Mouse (Mus musculus) heart, postnatal 36 days (tissue): ENCODE data around the gene Rad51b. TPM values are rescaled to one million over a fixed set of nuclear protein-coding genes. Genes with fewer than 3 reads are reported as not detected.

Experiments
- DNase-seq, 2 experiments: peaks; one replicate each; pipeline ENCODE4 v3.0.0; 2021 to 2022
- intact Hi-C: fragments of 180-260 bp; cut with DNase I; formaldehyde crosslinking; loops from one replicate; pipeline ENCODE4 v1.15.1; 2025
- total RNA-seq, 2 experiments: library from RNA; stranded (reverse); gene quantifications; 2 replicates each; pipeline ENCODE4 v1.2.3; 2021

The Rad51b gene
- total RNA-seq, 2 experiments from 2014 or later, result 0.53 to 0.60 TPM

DNA sequence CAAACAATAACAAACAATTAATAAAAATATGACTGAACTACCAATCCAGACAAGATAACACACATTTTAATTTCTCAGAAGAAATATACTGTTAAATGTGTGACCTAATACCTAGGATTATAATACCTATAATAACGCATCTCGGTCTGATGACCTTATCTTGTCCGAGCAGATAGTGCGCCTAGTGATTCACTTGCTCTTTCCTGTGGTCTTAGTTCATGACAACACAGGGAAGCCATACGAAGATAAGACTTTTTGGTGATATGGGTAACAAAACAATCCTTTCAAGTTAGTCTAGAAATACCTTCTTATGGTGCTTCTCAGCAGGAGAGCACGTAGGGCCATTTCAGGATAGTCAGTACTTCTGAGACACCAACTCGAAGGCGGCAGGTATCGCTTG, 472.7 kb downstream of the Rad51b start:
- intact Hi-C loops, result no loop called here
- no peak for DNase-seq

DNA sequence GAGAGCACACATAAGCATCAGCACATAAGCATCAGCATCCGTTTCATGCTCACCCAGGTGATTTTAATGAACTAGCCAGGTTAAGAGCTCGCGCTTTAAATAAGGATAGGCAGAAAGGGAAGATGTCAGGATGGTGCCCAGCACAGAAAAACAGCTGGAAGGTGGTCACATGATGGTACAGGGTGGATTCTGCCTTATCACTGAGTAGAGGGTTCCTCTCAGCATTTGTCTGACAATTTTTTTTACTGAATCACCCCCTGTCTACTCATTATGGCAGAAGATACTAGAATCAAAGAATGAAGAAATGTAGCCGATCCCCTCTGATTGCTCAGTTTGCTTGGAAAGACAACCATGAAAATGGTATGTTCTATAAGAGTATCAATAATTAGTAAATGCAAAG, 474.1 kb downstream of the Rad51b start:
- DNase-seq, result no peak
- intact Hi-C loops, result no loop called here

DNA sequence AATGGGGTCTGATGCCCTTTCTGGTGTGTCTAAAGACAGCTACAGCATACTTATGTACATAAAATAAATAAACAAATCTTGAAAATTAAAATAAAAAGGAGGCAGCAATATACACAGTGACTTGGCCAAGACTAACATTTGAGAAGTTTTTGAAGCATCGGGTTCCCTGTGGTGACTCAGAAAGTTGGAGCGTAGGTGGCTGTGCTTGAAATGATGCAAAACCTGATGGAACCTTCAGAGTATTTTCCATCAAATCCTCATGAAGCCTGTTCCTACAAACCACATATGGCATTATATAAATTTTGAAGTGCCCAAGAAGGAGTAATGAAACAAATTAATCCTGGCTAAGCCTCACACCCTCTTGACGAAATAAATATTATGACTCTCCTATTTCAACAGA, 474.7 kb downstream of the Rad51b start:
- intact Hi-C loops, result no loop called here

DNA sequence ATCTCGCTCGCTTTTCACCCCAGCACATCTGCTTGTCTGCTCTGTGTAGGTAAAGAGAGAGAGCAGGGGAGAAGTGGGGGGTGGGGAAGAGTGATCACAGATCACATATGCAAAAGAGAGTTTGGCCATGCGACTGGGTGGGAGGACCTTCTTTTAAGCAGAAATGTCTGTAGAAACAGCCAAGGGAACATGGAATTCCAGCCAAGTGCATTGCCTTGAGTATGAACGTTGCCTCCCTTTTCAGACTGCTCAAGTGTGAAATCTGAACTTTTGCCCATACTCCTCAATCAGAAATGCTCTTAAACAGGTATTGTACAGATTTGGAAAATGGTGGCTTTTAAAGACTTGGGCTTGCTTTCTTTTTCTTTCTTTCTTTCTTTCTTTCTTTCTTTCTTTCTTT, 476.2 kb downstream of the Rad51b start:
- intact Hi-C loops, result no loop called here
- DNase-seq, result no peak

More for the DNA sequence above, 474.7 kb downstream of the Rad51b start:
- no peak for DNase-seq

DNA sequence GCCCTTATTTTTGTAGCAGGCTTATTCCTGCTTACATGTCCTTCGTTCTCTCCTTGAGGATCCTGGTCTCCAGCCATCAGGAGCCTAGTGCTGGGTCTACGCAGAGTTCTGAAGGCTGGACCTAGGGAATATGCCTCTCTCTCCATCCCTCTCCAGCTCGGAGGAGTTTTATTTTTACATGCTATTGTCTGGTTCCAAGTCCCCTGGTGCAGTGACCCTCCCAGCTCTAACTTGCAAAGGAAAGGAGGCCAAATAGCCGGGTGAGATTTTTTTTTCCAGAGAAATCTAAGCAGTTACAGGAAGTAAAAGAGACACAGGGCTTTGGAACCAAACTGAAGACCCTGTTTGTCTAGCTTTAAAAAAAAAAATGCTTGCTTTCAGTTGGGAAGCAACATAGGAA, 477.5 kb downstream of the Rad51b start:
- DNase-seq, result no peak

DNA sequence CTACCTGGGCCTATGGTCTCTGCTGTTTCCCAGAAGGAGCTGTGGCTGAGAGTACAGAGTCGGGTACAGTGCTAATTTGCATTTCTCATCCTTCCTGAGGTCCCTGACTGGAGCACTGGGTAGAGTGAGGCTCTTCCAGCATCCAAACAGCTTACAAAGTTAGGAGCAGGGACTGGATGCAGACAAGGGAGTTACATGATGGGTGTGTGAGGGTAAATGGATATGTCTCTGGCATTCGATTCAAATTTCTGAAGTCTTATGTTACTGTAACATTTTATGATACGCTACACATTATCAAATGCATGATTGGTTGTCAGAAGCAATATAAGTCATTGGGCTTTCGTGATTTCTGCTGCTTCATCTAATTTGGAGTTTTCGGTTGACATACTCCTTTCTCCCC, 479.7 kb downstream of the Rad51b start:
- intact Hi-C loops, result no loop called here
- no peak for DNase-seq

More for the DNA sequence above, 477.5 kb downstream of the Rad51b start:
- intact Hi-C loops, result no loop called here

DNA sequence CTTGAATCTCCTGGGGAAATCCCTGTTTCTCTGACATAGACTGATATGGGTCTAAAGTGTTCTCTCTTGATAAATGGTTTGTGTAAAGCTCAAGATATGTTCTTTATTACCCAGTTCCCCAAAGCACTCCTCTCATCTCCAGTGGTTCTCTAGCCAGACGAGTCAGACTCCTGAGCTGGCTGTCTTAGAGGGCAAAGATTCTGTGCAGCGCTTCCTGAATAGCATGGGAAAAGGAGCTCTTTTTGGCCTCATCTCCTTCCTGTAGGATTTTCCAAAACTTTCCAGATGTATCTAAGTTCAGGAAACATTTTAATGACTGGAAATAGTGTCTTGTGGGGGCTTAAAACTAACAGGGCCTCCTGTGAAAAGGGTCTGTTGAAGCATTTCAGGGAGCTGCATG, 483.7 kb downstream of the Rad51b start:
- DNase-seq, result no peak

DNA sequence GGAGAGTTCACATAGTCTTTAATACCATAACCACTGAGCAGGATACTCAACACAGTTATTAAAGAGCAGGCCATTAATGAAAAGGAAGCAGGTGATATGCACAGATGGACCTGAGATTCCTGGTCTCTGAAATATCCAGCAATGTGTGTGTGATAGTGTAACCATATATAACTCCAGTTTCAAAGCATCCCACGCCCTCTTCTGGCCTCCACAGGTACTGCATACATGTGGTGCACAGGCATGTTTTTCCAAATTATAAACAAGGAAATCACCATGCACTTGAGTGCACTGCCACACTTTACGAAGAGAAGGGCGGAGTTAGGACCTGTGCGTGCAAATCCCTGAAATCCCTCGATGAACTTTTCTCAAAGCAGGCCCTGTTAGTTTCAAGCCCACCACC, 484.7 kb downstream of the Rad51b start:
- intact Hi-C loops, result no loop called here
- DNase-seq, result no peak

More for the DNA sequence above, 483.7 kb downstream of the Rad51b start:
- intact Hi-C loops, result no loop called here

DNA sequence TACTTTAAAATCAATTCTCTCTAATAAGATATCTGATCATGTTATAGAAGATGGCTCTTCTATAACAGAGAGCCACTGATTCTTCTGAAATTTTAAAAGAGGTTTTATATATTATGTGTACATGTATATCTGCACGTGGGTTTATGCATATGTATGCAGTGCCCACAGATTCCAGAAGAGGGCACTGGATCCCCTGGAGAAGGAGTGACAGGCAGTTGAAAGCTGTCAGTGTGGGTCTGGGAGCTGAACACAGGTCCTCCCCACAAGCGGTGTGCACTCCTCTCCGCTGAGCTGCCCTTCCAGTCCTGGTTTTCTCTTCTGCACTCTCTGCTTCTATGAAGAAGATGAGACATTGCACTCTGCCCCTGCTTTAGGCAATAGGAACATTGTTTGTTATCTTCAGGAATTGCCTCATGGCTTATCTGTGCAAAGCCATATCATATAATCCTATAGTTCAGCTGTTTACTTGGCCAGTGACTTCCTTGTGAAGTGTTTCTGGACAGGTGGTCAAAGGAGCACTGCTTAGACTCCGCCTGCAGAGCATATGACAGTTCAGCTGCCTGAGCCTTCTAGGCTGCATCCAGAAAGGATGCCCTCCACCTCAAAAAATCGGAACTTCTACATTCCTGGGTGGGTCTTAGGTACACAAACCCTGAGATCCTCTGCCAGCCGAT, 485.5 kb downstream of the Rad51b start:
- DNase-seq, result no peak
- intact Hi-C loops, result no loop called here

DNA sequence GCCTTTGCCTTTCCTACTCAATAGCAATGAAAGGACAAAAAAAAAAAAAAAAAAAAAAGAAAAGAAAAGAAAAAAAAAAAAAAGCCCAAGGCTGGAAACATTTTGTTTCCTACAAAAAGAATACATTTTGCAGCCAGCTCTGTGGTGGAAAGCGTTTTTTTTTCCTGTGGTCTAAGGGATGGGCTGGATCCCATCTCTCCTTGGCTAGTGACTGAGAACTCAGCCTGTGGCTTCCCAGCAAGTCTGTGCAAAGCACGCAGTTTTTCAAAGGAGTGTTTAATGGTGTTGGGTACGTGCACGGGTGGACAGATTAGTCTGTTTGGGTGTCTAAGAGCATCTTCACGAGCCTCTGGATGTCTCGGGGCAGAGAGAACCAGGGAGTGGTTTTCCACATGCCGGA, 487.1 kb downstream of the Rad51b start:
- no peak for DNase-seq
- intact Hi-C loops, result no loop called here

DNA sequence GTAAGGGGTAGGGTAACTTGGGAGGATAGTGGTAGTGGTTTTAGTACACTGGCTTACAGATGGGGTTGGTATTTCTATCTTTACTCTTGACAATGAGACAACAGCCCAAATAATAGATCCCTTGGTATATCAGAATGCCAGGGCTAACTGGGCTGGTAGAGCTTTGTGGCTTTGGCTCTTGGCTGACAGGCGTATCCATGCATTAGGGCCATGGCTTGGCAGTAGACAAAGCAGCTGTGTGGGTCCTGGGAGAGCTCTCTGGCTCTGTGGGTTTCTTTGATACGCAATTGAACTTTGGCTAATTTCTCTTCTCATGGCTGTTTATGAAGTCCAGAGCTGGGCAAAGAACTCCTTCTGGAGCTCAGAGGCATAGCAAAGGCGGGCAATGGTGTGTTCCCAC, 488.6 kb downstream of the Rad51b start:
- intact Hi-C loops, result no loop called here

DNA sequence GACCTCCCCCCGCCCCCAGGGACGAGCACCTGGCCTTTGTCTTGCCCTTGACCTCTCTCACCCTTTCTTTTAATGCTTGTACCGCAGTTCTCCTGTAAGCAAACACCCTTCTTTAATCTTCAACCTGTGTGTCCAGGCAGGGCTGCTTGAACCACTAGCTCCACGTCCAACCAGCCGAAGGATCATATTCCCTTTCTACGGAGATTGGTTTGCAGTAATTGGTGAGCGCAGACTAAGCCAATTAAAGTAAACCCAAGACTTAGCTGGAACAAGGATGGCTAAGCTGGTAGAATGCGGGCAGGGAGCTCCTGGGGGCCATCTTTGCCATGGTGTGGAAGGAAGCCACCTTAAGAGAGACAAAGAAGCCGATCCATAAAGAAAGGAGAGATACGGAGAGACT, 490.5 kb downstream of the Rad51b start:
- intact Hi-C loops, result no loop called here
- DNase-seq, result no peak

More for the DNA sequence above, 488.6 kb downstream of the Rad51b start:
- no peak for DNase-seq

DNA sequence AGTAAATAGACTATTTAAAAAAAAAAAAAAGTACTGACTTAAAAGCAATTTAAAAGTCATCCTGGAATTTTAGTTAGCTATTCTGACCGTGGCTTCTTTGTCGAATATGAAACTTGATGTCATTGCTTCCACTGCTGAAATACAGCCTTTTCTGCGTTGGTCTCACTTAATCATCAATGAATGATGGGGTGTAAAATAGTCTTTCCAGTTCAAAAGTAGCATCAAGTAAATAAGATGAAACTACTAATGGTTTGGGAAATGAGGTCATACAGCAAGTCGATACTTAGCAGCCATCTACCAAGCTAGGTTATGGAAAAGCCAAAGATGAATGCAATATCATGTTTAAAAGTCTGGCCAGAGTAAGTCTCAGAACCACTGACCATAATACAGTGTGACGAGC, 491.3 kb downstream of the Rad51b start:
- no peak for DNase-seq
- intact Hi-C loops, result no loop called here

DNA sequence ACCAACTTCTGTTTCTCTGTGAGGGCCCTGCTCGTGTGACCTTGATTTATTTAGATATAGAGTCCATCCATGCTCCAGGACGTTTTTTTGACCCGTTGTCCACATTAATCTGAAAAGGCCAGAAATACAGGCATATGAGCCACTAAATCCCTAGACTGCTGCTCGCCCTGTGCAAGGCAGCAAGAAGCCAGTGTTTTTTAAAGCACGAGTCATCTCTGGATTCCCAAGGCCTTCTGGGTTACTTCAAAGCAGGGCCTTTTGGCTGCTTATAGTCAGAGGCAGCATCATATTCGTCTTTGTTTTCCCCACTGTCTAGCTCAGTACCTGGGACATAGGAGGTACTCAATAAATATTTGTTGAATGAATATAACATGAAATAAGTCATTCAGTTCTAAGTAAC, 492.4 kb downstream of the Rad51b start:
- intact Hi-C loops, result no loop called here
- no peak for DNase-seq

DNA sequence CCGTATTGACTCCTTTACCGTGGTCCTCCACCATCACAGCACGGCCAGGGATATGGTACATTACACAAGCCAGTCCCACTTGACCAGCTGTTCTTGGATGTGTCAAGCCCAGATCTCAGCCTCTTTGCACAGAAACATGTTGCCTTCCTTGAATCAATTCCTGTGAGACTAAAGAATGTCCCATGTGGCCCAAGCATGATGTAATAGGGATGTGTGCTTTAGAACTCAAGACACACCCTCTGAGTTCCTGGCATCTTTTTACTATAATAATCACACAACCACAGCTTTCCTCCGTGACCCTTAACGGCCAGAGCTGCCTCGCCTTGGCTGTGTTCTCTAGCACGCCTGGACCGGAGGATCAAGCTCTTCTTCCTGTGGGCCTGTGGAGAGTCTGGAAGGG, 496.3 kb downstream of the Rad51b start:
- DNase-seq, result peak; percentile 56 to 73
- intact Hi-C loops, result no loop called here

DNA sequence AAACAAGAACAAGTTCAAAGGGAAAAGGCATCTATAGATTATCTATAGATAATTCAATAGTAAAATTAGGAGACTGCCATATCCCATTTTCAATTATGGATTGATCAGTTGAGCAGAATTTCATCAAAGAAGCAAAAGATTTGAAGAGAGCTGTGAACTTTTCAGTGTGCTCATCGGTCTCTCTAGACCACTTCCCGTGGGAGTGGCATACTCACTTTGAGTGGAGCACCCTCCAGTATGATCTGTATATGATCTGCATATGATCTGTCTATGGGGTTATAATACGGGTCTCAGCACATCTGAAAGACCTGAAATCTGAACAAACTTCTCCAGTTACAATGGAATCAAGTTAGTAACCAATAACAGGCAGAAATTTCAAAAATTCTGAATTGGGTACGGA, 497.7 kb downstream of the Rad51b start:
- DNase-seq, result no peak
- intact Hi-C loops, result loop anchor here (5.0 kb wide), 1 partner anchor 112 kb away; no protein-coding TSS in a partner anchor

DNA sequence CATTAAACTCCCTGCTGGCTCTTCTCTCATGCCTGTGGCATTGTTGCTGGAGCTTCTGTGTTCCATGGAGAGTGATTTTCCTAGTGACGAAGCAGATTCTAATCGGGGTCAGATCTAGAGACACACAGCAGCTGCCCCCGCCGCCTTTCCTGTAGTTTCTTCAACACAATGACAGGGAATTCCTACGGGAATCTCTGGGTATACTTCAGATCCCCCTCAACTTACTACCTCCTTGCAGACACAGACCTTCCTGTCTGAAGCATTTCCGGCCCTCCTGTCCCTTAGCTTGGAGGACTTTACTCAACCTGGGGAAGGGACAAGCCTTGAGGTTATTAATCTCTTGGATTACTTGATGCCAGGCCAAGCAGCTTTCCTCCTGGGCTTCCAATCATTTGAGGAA, 499.2 kb downstream of the Rad51b start:
- peak in 1 of 2 experiments; percentile 27 for DNase-seq
- intact Hi-C loops, result loop anchor here (1.0 to 5.0 kb wide), 4 partner anchors 35 to 314 kb away; no protein-coding TSS in a partner anchor

DNA sequence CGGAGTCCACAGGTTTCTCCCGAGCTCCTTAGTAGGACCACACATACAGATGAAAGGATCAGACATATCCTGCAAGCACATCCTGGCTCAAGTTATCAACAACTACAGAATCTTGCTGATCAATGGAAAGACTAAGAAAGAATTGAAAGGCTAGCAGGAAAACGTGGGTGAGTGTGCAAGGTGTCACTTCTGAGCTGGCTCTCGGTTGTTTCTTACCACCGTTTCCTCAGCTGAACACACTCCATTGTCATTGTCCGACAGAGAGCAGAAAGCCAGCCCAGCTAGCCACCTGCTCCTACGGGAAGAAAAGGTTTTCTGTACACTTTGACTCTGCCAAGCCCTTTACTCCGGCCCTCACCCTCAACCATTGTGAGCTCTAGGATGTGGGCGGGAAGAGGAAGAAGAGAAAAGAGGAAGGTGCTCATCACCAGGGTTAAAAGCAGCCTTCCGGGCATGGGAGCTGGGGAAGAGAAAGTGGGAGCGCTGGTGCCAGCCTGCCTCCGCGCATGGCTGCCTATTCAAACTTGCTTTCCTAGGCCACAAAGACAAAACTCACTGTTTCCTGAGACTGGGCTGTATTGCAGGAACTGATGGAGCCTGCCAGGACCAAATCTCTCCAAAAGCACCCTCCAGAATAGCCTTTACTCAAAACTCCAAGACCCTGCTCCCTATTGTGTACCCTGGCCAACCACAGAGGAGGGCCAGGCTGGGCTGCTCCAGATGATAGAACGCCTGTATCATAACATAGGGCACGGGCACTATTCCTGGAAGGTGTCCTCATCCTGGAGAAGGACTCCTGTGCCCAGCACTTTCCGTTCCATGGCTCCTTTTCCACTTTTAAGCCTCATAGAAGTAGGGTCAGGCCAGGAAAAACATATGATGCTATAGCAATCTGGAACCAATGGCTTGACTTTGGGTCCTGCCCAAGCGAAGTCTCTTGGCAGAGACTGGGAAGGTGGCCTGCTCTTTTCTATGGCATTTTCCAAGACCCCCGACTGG, 500.0 kb downstream of the Rad51b start:
- peak; percentile 17 to 24 for DNase-seq
- intact Hi-C loops, result loop anchor here (1.0 to 5.0 kb wide), 4 partner anchors 34 to 313 kb away; no protein-coding TSS in a partner anchor

DNA sequence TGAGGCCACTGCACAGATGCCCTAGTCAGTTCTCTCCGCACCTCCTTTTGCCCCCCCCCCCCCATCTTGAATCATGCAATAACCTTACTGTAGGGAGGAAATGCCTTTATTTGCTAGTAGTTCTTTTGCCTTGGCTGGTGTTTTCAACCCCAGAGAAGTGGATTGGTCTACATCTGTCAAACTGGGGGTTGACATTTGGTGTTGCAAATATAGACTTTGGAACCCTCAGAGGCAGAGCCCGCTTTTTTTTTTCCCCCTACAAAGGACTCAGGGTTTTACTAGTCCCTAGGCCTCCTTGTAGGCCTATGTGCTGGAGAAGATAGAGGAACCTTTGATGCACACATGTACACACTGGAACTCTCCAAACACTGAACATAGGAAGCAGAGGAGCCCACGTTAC, 501.4 kb downstream of the Rad51b start:
- intact Hi-C loops, result loop anchor here (5.0 kb wide), 1 partner anchor 109 kb away; no protein-coding TSS in a partner anchor
- DNase-seq, result no peak

DNA sequence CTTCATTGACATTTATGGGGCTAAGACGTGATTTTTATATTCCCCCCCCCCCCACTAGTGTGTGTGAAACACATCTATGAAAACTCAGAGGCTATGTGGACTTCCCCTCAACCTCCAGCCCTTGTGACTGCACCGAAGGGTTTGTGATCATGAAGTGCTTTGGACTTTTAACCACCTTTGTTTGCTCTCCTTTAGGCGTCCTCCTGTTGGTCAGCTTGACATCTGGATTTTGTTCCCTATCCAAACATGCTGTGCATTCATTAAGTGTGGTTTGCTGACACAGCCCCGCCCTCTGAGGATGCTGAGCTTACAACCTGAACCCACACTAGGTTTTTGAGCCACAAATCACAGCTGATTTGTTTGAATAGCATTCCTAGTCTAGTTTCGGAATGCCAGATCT, 502.3 kb downstream of the Rad51b start:
- no peak for DNase-seq
- intact Hi-C loops, result loop anchor here (5.0 kb wide), 1 partner anchor 108 kb away; no protein-coding TSS in a partner anchor

DNA sequence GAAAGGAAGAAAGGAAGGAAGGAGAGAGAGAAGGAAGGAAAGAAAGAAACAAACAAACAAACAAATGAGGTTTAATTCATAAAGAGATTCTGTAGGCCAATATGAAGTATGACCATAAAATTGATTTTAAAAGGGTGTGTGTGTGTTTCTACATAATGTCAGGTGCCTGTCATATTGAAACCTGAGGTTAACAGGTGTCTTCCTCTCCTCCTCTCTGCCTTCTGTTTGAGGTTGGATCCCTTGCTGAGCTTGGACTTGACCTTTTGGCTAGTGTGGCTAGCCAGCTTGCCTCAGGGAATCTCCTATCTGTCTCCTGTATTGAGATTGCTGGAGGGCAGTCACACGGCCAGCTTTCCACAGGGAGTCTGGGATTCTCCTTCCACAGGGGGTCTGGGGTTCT, 506.6 kb downstream of the Rad51b start:
- intact Hi-C loops, result no loop called here
- no peak for DNase-seq
